Mouse (Mus musculus): ENCODE data around the gene Plcb3. TPM values are rescaled to one million over a fixed set of nuclear protein-coding genes. Genes with fewer than 3 reads are reported as not detected.

Gene Plcb3
- polyA plus RNA-seq, 1 experiment from 2014 or later: 13.0 TPM

DNA sequence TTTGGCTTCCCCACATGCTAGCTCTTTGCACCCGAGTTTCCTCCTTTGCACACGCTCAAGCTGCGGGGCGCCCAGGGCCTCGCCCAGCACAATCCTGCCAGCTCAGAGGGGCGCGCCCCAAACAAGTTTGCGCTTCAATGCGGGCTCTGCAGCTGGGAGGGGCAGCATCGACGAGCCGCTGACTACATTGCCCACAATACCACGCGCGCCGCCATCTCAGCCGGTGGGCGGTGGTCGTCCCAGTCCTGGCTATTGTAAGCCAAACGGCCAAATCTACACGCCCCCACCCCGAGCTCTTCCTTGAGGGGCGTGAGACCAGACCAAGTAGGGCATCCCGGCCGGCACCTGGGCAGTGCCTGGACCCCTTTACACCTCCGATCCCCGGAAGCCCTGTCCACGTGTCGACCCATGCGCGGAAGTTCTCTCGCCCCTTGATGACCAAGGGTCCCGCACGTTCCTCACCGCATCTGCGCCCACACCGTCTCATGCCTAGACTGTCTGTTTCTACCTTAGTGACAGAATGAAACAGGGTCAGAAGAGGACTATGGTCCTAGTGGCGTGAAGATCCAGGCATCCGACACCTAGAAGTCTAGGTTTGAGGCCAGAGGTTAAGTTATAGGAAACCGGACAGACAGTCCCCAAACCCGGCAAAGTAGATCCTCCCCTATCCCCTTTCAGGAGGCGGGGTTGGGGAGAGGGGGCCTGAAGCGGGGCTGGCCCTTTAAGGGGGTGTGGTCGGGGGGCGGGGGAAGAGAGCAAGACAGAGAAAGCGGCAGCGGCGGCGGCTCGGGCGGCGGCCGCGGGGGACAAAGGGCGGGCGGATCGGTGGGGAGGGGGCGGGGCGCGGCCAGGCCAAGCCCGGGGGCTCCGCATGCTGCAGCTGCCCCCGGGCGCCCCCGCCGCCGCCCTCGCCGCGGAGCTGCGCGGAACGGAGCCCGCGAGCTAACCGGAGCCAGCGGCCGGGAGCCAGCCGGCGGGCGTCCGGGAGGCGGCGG lies 1.8 kb downstream of the Plcb3 start, which contains the start of gene Ppp1r14b:
Ppp1r14b (plus strand) TSS at position 758 of the 995 bp plus-strand sequence.
- ATAC-seq (ENCODE audit: low FRiP score): peak; percentile 71
- Histone ChIP-seq H3K4me1 (ENCODE audit: control insufficient read depth, insufficient read depth, low read length) (peaks cover 48% of the 10 kb centered on the region), H3K9me3 (ENCODE audit: control insufficient read depth, low read length) (no peaks in the 10 kb centered on the region)

DNA sequence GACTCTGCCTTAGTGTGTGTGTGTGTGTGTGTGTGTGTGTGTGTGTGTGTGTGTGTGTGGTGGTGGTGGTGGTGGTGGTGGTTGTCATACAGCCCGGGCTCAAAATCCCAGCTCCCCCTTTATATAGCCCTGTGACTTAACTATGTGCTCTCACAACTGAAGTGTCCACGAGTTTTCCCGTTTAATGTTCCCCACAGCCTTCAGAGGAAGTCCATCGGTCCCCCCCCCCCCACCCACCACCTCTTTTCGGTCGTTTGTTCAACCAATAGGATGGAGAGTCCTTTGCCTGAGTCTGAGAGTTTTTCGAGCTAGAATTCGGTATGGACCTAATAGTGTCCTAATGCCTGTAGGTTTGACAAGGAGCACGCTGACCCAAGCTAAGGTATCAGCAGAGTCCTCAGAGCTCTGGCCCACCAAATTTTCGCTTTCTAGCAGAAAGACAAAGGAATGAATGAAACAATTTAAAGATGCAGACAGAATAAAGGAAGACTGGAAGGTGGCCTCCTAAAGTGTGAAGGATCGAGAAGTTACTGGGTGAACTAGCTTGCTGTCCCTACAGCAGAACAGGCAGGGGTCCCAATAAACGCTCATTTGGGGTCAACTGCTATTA lies 2.6 kb downstream of the Plcb3 start:
- Histone ChIP-seq H3K9me3 (ENCODE audit: control insufficient read depth, low read length) (no peaks in the 10 kb centered on the region), H3K9ac (ENCODE audit: low read length) (peak overlapping the region; percentile 94), H3K27me3 (ENCODE audit: control insufficient read depth, insufficient read depth, low read length) (peaks cover 16% of the 10 kb centered on the region), H3K36me3 (ENCODE audit: control insufficient read depth, insufficient read depth, low read length) (peaks cover 12% of the 10 kb centered on the region), H3K4me1 (ENCODE audit: control insufficient read depth, insufficient read depth, low read length) (peaks cover 43% of the 10 kb centered on the region), H3K4me2 (peak overlapping the region; percentile 72), H3K4me3 (ENCODE audit: low read depth, low read length) (peak overlapping the region; percentile 83), H3K27ac (ENCODE audit: low read depth, low read length) (no peak overlapping the region)
- WGBS: 43% methylated on average over 12 of the region's 12 CpGs
- ATAC-seq (ENCODE audit: low FRiP score) (no peak), DNase-seq (ENCODE audit: low spot score, missing footprints) (peak; percentile 91)

More for the DNA sequence above, 1.8 kb downstream of the Plcb3 start, which contains the start of gene Ppp1r14b:
- Histone ChIP-seq H3K27me3 (ENCODE audit: control insufficient read depth, insufficient read depth, low read length) (peaks cover 9% of the 10 kb centered on the region), H3K36me3 (ENCODE audit: control insufficient read depth, insufficient read depth, low read length) (peaks cover 12% of the 10 kb centered on the region), H3K9ac (ENCODE audit: low read length) (peak within 1 kb of the TSS; percentile 94), H3K4me2 (peak within 1 kb of the TSS; percentile 95), H3K4me3 (ENCODE audit: low read depth, low read length) (peak within 1 kb of the TSS; percentile 83), H3K27ac (ENCODE audit: low read depth, low read length) (peak within 1 kb of the TSS; percentile 89)
- DNase-seq (ENCODE audit: low spot score, missing footprints): peak; percentile 98
- WGBS: under 1% methylated on average over 69 of the region's 84 CpGs

DNA sequence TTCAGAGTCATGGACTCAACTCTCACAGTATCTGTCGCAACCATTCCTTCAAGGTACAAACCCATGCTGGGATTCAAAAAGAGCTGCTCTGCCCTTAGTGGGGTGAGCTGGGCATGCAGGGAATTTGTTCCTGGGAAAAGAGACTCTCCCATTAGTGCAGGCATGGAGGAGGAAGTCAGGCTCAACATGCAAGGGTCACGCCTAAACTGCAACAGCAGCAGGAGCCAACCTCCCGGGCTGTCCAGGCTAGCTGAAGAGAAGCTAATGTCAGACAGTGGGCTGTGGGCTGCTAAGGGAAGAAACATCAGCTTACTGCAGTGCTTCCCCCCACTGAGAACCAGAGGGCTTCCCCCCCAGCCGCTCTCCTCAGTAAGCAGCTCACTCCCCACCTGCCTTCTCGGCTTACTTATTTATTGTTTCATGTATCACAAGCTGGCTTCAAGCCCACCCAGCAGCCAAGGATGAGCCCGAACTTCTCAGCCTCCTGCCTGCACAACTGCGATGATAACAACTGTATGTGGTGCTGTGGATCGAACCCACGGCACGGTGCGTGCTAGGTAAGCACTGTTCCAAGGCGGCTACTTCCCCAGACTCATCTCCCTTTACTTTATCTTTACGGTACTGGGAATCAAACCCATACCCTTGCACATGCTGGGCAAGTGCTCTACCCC lies 3.9 kb downstream of the Plcb3 start:
- DNase-seq (ENCODE audit: low spot score, missing footprints): no peak

DNA sequence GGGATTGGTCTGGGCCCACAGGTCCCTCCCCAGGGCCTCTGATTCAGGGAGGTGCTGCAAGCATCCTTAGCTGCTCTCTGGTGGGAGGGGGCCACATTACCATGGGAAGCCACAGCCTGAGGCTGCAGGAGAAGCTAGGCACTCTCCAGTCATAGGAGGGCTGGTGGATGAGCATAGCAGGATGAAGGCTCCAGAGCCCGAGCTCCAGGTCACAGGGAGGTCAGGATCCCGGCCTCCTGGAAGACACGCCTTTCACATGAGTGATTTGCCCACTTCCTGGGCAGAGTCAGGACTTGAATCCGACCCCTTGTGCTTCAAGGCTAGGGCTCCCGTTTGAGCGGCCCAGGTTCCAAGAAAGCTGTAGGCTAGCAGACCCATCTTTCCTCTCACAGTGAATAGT lies 4.6 kb downstream of the Plcb3 start:
- no peak overlapping the region for H3K9ac ChIP-seq (ENCODE audit: low read length)
- DNase-seq (ENCODE audit: low spot score, missing footprints) (no peak), ATAC-seq (ENCODE audit: low FRiP score) (no peak)
- no peak overlapping the region for H3K4me3 ChIP-seq (ENCODE audit: low read depth, low read length)
- H3K27me3 ChIP-seq (ENCODE audit: control insufficient read depth, insufficient read depth, low read length): peaks cover 20% of the 10 kb centered on the region
- H3K4me2 ChIP-seq: no peak overlapping the region
- no peak overlapping the region for H3K27ac ChIP-seq (ENCODE audit: low read depth, low read length)
- no peaks in the 10 kb centered on the region for H3K9me3 ChIP-seq (ENCODE audit: control insufficient read depth, low read length)
- WGBS: 47% methylated on average over 6 of the region's 6 CpGs
- peaks cover 26% of the 10 kb centered on the region for H3K4me1 ChIP-seq (ENCODE audit: control insufficient read depth, insufficient read depth, low read length)
- H3K36me3 ChIP-seq (ENCODE audit: control insufficient read depth, insufficient read depth, low read length): no peaks in the 10 kb centered on the region

More for the DNA sequence above, 3.9 kb downstream of the Plcb3 start:
- peaks cover 2% of the 10 kb centered on the region for H3K36me3 ChIP-seq (ENCODE audit: control insufficient read depth, insufficient read depth, low read length)
- WGBS: 78% methylated on average over 13 of the region's 13 CpGs
- no peaks in the 10 kb centered on the region for H3K9me3 ChIP-seq (ENCODE audit: control insufficient read depth, low read length)
- no peak overlapping the region for H3K4me3 ChIP-seq (ENCODE audit: low read depth, low read length)
- H3K27me3 ChIP-seq (ENCODE audit: control insufficient read depth, insufficient read depth, low read length): peaks cover 20% of the 10 kb centered on the region
- H3K9ac ChIP-seq (ENCODE audit: low read length): no peak overlapping the region
- no peak overlapping the region for H3K4me2 ChIP-seq
- no peak for ATAC-seq (ENCODE audit: low FRiP score)
- H3K27ac ChIP-seq (ENCODE audit: low read depth, low read length): no peak overlapping the region
- H3K4me1 ChIP-seq (ENCODE audit: control insufficient read depth, insufficient read depth, low read length): peaks cover 32% of the 10 kb centered on the region

DNA sequence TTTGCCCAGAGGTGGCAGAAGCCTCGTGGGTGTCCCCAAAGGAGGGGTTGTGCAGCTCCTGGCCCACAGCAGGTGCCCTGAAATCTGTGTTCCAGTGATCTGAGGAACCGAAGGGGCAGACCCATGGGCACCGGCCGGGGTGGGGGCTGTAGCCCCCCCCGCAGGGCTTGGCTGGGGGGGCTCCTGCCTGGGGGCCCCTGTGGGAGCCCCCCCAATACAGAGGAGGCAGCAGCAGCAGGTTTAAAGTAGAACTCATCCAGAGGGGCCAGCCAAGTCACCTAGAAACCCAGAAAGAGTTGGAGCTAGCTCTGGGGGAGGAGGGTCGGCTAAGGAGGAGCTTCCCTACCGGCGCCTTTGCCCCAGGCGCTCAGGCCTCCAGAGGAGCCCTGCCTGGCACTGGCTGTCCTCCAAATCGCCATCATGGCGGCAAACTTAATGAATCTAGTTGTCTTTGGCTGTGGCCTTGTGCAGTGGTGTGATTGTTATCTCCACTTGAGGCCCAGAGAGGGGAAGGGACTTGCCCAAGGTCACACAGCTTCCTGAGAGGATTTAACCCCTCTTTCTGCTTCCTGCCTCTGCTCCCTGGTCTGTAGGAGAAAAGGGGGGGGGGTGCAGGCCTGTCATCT lies 5.7 kb downstream of the Plcb3 start:
- Histone ChIP-seq H3K27ac (ENCODE audit: low read depth, low read length) (no peak overlapping the region), H3K4me3 (ENCODE audit: low read depth, low read length) (no peak overlapping the region), H3K27me3 (ENCODE audit: control insufficient read depth, insufficient read depth, low read length) (peaks cover 20% of the 10 kb centered on the region), H3K9ac (ENCODE audit: low read length) (no peak overlapping the region), H3K4me2 (no peak overlapping the region), H3K9me3 (ENCODE audit: control insufficient read depth, low read length) (no peaks in the 10 kb centered on the region), H3K4me1 (ENCODE audit: control insufficient read depth, insufficient read depth, low read length) (peaks cover 17% of the 10 kb centered on the region), H3K36me3 (ENCODE audit: control insufficient read depth, insufficient read depth, low read length) (no peaks in the 10 kb centered on the region)
- ATAC-seq (ENCODE audit: low FRiP score) (no peak), DNase-seq (ENCODE audit: low spot score, missing footprints) (no peak)
- 21% methylated on average over 11 of the region's 11 CpGs for WGBS

DNA sequence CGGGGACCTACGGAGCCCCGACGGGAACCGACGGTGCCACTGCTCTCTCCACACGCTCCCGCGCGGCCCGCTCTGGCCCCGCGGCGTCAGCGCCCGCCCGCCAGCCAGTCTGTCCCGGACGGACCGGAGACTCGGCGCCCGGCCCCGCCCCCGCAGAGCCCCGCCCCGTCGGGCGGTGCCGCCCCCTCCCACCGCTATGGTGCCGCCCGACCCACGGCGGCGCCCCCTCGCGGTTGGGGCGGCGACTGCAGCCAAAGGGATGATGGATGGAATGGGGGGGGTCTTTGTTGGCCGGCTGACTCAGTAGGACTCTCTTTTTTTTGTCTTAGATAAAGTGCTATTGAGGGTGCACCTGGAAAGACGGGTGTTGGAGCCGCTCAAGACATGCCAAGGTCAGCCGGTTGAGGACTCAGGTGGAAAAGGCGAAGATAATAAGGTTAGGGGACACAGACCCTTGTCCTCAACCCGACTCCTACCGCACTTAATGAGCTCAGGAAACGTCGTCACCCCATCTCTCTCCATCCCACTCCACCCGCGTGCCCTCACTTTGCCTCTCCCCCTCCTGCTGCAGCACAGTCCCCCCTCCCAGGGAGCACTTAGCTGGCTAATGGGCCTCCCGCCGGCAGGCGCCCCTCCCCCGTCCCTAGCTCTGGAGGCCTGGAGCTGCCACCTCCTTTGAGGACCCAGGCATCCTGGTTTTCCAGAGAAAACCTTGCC lies 6.4 kb downstream of the Plcb3 start:
- peaks cover 20% of the 10 kb centered on the region for H3K27me3 ChIP-seq (ENCODE audit: control insufficient read depth, insufficient read depth, low read length)
- peaks cover 17% of the 10 kb centered on the region for H3K4me1 ChIP-seq (ENCODE audit: control insufficient read depth, insufficient read depth, low read length)
- WGBS: 2% methylated on average over 46 of the region's 55 CpGs

DNA sequence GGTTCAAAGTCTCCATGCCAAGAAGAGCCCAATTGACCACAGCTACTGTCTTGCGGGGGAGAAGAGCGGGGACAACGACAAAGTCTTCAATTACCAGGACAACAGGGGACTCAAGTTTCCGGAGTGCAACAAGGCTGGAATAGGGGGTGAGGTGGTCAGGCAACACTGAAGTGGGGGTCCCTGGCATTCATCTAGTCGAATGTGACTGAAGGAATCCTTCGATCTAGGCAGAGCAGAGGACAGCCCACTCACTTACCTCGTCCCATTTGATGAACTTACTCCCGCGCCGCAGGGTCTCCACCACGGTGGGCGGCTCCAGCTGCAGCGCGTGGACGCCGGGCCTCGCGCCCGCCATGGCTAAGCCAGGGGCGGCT lies 7.0 kb downstream of the Plcb3 start:
- Histone ChIP-seq H3K9me3 (ENCODE audit: control insufficient read depth, low read length) (no peaks in the 10 kb centered on the region), H3K27me3 (ENCODE audit: control insufficient read depth, insufficient read depth, low read length) (peaks cover 20% of the 10 kb centered on the region), H3K36me3 (ENCODE audit: control insufficient read depth, insufficient read depth, low read length) (no peaks in the 10 kb centered on the region), H3K9ac (ENCODE audit: low read length) (peak overlapping the region; percentile 57), H3K4me2 (peak overlapping the region; percentile 51), H3K27ac (ENCODE audit: low read depth, low read length) (no peak overlapping the region), H3K4me3 (ENCODE audit: low read depth, low read length) (peak overlapping the region; percentile 42), H3K4me1 (ENCODE audit: control insufficient read depth, insufficient read depth, low read length) (peaks cover 17% of the 10 kb centered on the region)
- 0 out of 2 replicates have a peak, but pooled peaks have one; percentile 2 for ATAC-seq (ENCODE audit: low FRiP score)
- DNase-seq (ENCODE audit: low spot score, missing footprints): no peak
- 2% methylated on average over 20 of the region's 20 CpGs for WGBS

More for the DNA sequence above, 6.4 kb downstream of the Plcb3 start:
- peak; percentile 97 for DNase-seq (ENCODE audit: low spot score, missing footprints)
- H3K36me3 ChIP-seq (ENCODE audit: control insufficient read depth, insufficient read depth, low read length): no peaks in the 10 kb centered on the region
- H3K9ac ChIP-seq (ENCODE audit: low read length): peak overlapping the region; percentile 57
- no peak overlapping the region for H3K27ac ChIP-seq (ENCODE audit: low read depth, low read length)
- 0 out of 2 replicates have a peak, but pooled peaks have one; percentile 13 for ATAC-seq (ENCODE audit: low FRiP score)
- H3K9me3 ChIP-seq (ENCODE audit: control insufficient read depth, low read length): no peaks in the 10 kb centered on the region
- peak overlapping the region; percentile 51 for H3K4me2 ChIP-seq
- peak overlapping the region; percentile 42 for H3K4me3 ChIP-seq (ENCODE audit: low read depth, low read length)

Measured in midbrain, embryonic 11.5 days (tissue).